Mouse (Mus musculus): Measurements from ENCODE around the gene Cracr2b. TPM values are rescaled to one million over a fixed set of nuclear protein-coding genes. Genes with fewer than 3 reads are reported as not detected.

The Cracr2b gene
- polyA plus RNA-seq, 1 experiment from 2014 or later: 8.5 TPM

DNA sequence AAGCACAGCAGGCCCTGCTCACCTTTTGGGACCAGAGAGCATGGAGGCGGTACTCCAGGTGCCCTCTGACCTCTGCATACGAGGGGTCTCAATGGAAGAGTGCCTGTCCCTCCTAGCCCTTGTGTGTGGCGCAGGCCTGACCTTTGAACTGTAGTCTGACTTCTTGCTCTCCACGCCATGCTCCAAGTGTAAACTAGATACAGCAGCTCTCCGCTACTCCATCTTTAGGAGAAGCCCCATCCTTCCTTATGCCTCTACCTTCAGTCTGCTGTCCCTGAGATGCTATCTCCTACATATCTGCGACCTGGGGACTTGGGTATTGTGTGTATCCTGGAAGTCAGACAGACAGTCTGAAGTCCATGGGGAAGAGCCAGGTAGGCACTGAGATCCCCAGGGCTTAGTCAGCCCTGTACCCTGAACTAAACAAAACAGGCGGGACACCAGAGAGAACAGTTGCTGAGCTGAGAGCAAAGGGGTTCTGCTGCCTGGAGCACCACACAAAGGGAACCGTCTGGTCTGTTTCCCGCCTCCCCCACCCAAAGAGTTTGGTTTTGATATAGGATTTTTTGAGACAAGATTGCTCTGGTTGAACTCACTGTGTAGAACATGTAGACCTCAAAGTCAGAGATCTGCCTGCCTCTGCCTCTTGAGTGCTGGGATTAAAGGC is 24.9 kb upstream of the Cracr2b start:
- WGBS: 78% methylated on average over 9 of the region's 9 CpGs
- H3K27me3 ChIP-seq: no peaks in the 10 kb centered on the region
- H3K27ac ChIP-seq (replicated peaks): peak overlapping the region; percentile 88; the same call in 1 of the 2 replicates
- no peak for ATAC-seq (replicated peaks)
- H3K4me2 ChIP-seq (replicated peaks): peak overlapping the region; percentile 96
- H3K9ac ChIP-seq (replicated peaks): no peak overlapping the region; the same call in 1 of the 2 replicates
- H3K4me1 ChIP-seq: peaks cover 53% of the 10 kb centered on the region
- H3K9me3 ChIP-seq: no peaks in the 10 kb centered on the region
- peak overlapping the region; percentile 76; the same call in 1 of the 2 replicates for H3K4me3 ChIP-seq
- H3K36me3 ChIP-seq: peaks cover 12% of the 10 kb centered on the region

GRCm38 (mm10) chr7:141436523-141436892 is 24.4 kb upstream of the Cracr2b start:
- Histone ChIP-seq H3K27ac (replicated peaks) (peak overlapping the region; percentile 89), H3K4me1 (peaks cover 53% of the 10 kb centered on the region), H3K9me3 (no peaks in the 10 kb centered on the region), H3K36me3 (peaks cover 7% of the 10 kb centered on the region), H3K4me2 (replicated peaks) (peak overlapping the region; percentile 95), H3K4me3 (peak overlapping the region; percentile 76), H3K27me3 (no peaks in the 10 kb centered on the region), H3K9ac (replicated peaks) (peak overlapping the region; percentile 88)
- ATAC-seq (replicated peaks): no peak
- 44% methylated on average over 2 of the region's 2 CpGs for WGBS

DNA sequence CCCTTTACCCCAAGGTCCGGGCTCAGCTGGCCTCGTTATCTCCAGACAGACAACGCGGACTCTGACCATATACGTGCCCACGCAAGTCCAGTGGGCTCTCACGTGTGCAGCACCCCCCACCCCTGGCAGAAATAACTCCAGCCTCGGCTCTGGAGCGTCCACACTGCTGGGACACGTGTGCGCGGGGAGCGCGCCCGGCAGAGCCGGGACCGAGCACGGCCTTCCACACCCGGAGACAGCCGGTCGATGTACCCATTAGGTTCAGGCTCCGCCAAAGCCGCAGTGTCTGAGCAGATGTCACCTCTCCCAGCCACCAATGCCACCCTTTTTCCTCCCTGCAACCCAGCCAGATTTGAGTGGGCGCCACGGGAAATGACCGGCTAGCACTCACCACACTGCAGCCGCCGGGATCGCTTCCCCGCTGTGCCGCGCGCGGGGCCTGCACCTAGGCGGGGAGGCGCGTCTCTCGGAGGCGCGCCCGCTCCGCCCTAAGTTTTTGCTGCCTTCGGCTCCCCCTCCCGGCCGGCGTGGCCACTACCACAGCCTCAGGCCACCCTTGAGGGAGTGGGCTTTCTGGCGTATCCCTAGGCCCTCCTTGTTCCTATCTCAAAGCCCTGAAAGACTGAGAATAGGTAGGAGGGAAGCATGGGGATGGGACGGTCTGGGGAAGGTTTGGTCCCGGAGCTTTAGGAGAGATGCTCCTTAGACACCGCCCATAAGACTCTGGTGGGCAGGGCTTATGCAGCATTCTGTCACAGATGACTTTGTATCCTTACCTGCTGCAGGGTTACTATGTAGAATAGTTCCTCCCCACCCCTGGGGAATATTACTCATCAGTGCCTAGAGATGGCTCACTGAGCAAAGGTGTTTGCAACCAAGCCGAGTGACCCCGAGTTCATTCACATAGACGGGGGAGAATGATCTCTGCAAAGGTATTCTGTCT is 23.4 kb upstream of the Cracr2b start, which contains the start of gene Slc25a22:
TSS of gene Slc25a22 (minus strand) at position 715 of the 943 bp plus-strand sequence.
- no peaks in the 10 kb centered on the region for H3K27me3 ChIP-seq
- peak within 1 kb of the TSS; percentile 95 for H3K4me2 ChIP-seq (replicated peaks)
- H3K9ac ChIP-seq (replicated peaks): peak within 1 kb of the TSS; percentile 88
- peak; percentile 74 for ATAC-seq (replicated peaks)
- peak within 1 kb of the TSS; percentile 89 for H3K27ac ChIP-seq (replicated peaks)
- 5% methylated on average over 53 of the region's 53 CpGs for WGBS
- H3K4me3 ChIP-seq: peak within 1 kb of the TSS; percentile 76
- H3K36me3 ChIP-seq: no peaks in the 10 kb centered on the region
- peaks cover 57% of the 10 kb centered on the region for H3K4me1 ChIP-seq
- H3K9me3 ChIP-seq: no peaks in the 10 kb centered on the region

DNA sequence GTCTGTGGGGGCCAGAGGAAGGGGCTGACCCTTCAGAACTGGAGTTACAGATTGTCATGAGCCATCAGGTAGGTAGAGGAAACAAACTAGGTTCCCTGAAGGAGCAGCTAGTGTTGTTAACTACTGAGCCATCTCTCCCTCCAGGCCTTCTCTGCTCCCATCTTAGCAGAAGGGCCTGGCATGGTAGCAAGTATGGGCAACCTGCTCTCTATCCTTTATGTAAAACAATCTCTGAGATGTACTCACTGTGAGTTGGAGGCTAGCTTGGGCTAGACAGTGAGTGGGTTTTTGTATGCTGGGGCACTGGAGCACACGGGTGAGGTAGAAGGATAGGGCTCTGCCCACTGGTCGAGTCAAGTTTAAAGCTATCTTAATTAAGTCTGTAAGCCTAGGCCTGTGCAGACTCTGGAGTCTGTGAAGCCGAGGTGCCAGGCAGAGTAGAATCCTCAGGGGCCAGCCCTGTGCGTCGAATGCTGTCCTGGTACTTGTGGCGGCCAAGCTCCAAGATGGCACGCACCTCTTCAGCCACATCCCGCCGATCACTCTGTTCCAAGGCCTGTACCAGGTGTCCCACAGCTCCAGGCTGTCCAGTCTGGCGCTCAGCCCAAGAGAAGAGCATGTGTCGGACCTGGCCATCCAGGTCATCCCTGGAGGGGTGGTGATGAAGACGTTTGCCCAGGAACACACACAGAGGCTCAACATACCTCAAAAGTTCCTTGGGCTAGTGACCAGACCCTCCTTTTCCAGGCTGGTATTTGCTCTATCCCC is 22.5 kb upstream of the Cracr2b start:
- H3K4me1 ChIP-seq: peaks cover 57% of the 10 kb centered on the region
- no peak for ATAC-seq (replicated peaks)
- no peaks in the 10 kb centered on the region for H3K9me3 ChIP-seq
- 90% methylated on average over 12 of the region's 12 CpGs for WGBS
- no peaks in the 10 kb centered on the region for H3K27me3 ChIP-seq
- no peaks in the 10 kb centered on the region for H3K36me3 ChIP-seq
- H3K4me2 ChIP-seq (replicated peaks): no peak overlapping the region
- no peak overlapping the region for H3K9ac ChIP-seq (replicated peaks)
- no peak overlapping the region for H3K4me3 ChIP-seq
- H3K27ac ChIP-seq (replicated peaks): peak overlapping the region; percentile 89

DNA sequence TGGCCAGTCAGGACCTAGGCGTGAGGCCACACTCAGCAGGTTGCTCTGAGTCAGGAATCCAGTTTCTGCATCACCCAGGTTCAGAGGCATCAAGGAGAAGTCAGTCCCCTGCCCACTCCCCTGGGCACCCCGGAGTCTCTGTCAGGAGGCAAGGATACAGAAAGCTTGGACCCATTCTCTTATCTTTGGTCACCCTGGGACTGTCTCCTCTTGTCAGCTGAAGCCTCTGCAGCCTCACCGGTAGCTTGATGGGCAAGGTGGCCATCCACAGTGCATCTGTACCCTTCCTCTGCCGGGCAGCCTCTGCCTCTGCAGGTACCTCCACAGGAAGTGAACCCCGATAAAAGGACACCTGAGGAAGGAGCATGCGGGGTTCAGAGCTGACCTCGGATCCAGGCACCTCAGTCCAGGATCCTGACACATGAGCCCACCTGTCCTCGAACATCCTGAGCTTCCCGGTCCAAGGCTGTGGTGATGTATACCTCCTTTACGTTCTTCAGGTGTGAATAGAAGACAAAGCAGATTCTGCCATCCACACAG is 21.7 kb upstream of the Cracr2b start:
- no peak for ATAC-seq (replicated peaks)

DNA sequence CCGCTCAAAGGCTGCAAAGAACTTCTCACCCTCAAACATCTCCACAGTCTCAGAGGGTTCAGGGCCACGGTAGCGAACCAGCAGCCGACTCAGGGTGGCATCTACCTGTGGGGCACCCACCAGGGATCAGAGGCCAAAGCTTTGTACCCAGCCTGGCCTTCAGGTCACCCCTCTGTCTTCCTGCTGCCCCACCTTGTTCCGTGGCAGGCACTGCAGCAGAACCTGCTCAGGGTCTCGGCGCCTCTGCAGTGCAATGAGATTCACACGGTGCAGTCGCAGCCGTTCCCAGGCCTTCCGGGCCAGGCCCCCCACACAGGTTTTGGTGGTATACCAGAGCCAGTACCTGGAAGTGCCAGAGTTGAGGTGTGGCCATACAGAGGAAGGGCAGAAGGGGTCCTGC is 21.1 kb upstream of the Cracr2b start:
- 96% methylated on average over 11 of the region's 11 CpGs for WGBS
- no peak for ATAC-seq (replicated peaks)
- Histone ChIP-seq H3K27ac (replicated peaks) (no peak overlapping the region), H3K9ac (replicated peaks) (no peak overlapping the region), H3K36me3 (no peaks in the 10 kb centered on the region), H3K9me3 (no peaks in the 10 kb centered on the region), H3K4me2 (replicated peaks) (no peak overlapping the region), H3K4me3 (no peak overlapping the region), H3K4me1 (peaks cover 55% of the 10 kb centered on the region), H3K27me3 (no peaks in the 10 kb centered on the region)

More for the DNA sequence above, 21.7 kb upstream of the Cracr2b start:
- H3K9me3 ChIP-seq: no peaks in the 10 kb centered on the region
- H3K4me1 ChIP-seq: peaks cover 56% of the 10 kb centered on the region
- H3K4me2 ChIP-seq (replicated peaks): no peak overlapping the region
- H3K36me3 ChIP-seq: no peaks in the 10 kb centered on the region
- H3K27me3 ChIP-seq: no peaks in the 10 kb centered on the region
- no peak overlapping the region for H3K27ac ChIP-seq (replicated peaks)
- 97% methylated on average over 10 of the region's 10 CpGs for WGBS
- H3K9ac ChIP-seq (replicated peaks): no peak overlapping the region
- H3K4me3 ChIP-seq: no peak overlapping the region

DNA sequence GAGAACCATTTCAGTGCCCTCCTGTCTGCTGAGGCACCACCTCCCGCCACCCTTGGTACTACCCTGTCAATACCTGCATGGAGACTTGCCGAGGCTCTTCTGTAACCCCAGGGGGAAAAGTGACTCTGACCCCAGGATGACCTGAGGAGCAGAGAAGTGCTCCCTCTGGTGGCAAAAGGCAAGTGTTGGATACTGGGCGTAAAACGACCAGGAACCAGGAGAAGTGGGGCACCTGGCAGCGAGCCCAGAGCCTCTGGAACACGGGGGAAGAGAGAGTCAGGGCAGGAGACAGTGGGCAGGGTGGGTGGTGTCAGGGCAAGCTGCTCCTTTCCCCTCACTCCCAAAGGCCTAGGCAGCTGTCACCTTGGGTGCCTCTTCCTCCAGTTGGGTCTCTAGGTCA is 20.3 kb upstream of the Cracr2b start:
- H3K27me3 ChIP-seq: no peaks in the 10 kb centered on the region
- no peak for ATAC-seq (replicated peaks)
- no peak overlapping the region for H3K4me3 ChIP-seq
- H3K36me3 ChIP-seq: no peaks in the 10 kb centered on the region
- no peak overlapping the region for H3K4me2 ChIP-seq (replicated peaks)
- WGBS: 23% methylated on average over 6 of the region's 6 CpGs
- H3K9me3 ChIP-seq: no peaks in the 10 kb centered on the region
- no peak overlapping the region for H3K27ac ChIP-seq (replicated peaks)
- no peak overlapping the region for H3K9ac ChIP-seq (replicated peaks)
- H3K4me1 ChIP-seq: peaks cover 48% of the 10 kb centered on the region

GRCm38 (mm10) chr7:141441460-141441859 is 19.4 kb upstream of the Cracr2b start:
- no peak overlapping the region for H3K9ac ChIP-seq (replicated peaks)
- no peak for ATAC-seq (replicated peaks)
- H3K4me1 ChIP-seq: peaks cover 40% of the 10 kb centered on the region
- no peak overlapping the region for H3K27ac ChIP-seq (replicated peaks)
- no peak overlapping the region for H3K4me2 ChIP-seq (replicated peaks)
- no peak overlapping the region for H3K4me3 ChIP-seq
- WGBS: 92% methylated on average over 9 of the region's 9 CpGs
- no peaks in the 10 kb centered on the region for H3K9me3 ChIP-seq
- H3K36me3 ChIP-seq: no peaks in the 10 kb centered on the region
- no peaks in the 10 kb centered on the region for H3K27me3 ChIP-seq

DNA sequence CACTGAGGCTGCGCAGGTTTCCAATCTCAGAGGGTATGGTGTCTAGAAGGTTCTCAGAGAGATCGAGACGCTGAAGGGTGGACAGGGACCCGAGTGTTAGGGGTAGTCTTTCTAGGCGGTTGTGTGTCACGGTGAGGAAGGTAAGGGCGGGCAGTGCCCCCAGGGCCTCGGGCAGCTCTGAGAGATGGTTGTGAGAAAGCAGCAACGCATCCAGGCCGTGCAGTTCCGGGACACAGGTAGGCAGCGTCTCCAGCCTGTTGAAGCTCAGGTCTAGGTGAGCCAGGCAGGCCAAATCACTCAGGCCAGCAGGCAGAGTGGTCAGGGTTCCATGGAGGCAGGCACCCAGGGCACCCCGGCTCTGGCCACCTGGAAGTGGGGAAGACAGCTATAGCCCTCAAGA is 18.7 kb upstream of the Cracr2b start:
- 91% methylated on average over 13 of the region's 13 CpGs for WGBS
- Histone ChIP-seq H3K27me3 (no peaks in the 10 kb centered on the region), H3K9ac (replicated peaks) (peak overlapping the region; percentile 39; the same call in 1 of the 2 replicates), H3K4me3 (peak overlapping the region; percentile 45), H3K36me3 (no peaks in the 10 kb centered on the region), H3K27ac (replicated peaks) (no peak overlapping the region), H3K4me2 (replicated peaks) (peak overlapping the region; percentile 79), H3K9me3 (no peaks in the 10 kb centered on the region), H3K4me1 (peaks cover 38% of the 10 kb centered on the region)
- no peak for ATAC-seq (replicated peaks)

GRCm38 (mm10) chr7:141443081-141443821 is 17.6 kb upstream of the Cracr2b start:
- peak overlapping the region; percentile 79 for H3K4me2 ChIP-seq (replicated peaks)
- H3K9ac ChIP-seq (replicated peaks): peak overlapping the region; percentile 39
- ATAC-seq (replicated peaks): no peak
- no peaks in the 10 kb centered on the region for H3K27me3 ChIP-seq
- peaks cover 37% of the 10 kb centered on the region for H3K4me1 ChIP-seq
- peak overlapping the region; percentile 54 for H3K27ac ChIP-seq (replicated peaks)
- 16% methylated on average over 12 of the region's 12 CpGs for WGBS
- peak overlapping the region; percentile 45 for H3K4me3 ChIP-seq
- H3K36me3 ChIP-seq: no peaks in the 10 kb centered on the region
- no peaks in the 10 kb centered on the region for H3K9me3 ChIP-seq

- H3K4me2 ChIP-seq (replicated peaks): peak within 1 kb of the TSS; percentile 79
- peak within 1 kb of the TSS; percentile 39 for H3K9ac ChIP-seq (replicated peaks)
- peaks cover 43% of the 10 kb centered on the region for H3K4me1 ChIP-seq
- under 1% methylated on average over 25 of the region's 25 CpGs for WGBS
- peak within 1 kb of the TSS; percentile 54 for H3K27ac ChIP-seq (replicated peaks)
- peak within 1 kb of the TSS; percentile 45 for H3K4me3 ChIP-seq
- no peaks in the 10 kb centered on the region for H3K9me3 ChIP-seq
- ATAC-seq (replicated peaks): 0 out of 2 replicates have a peak, but pooled peaks have one; percentile 15
- no peaks in the 10 kb centered on the region for H3K27me3 ChIP-seq
- H3K36me3 ChIP-seq: no peaks in the 10 kb centered on the region
Measured at GRCm38 (mm10) chr7:141443828-141444237, 17.1 kb upstream of the Cracr2b start, which contains the start of gene Pidd1. TSS of gene Pidd1 (minus strand) at chr7:141444025.
